Mouse (Mus musculus) spleen, postnatal 36 days (tissue): ENCODE results near the gene Olfr45.
"Not testable (repeated sequence)": the region's sequence is repeated elsewhere in the genome, so short reads cannot be mapped to it uniquely, and the experiment has no call there.

Experiments used
- DNase-seq, 2 experiments: peaks; one replicate each; pipeline ENCODE4 v3.0.0; 2022; ENCODE audit warnings: low spot score in 2 of 2, mixed read lengths in 1 of 2

Gene Olfr45

GRCm38 (mm10) chr7:140681651-140682050, at the start of gene Olfr45:
Gene Olfr45, plus strand, starts transcription at chr7:140681951.
- DNase-seq = no peak

GRCm38 (mm10) chr7:140646152-140646551, 35.6 kb upstream of the Olfr45 start, which contains the start of gene Olfr53:
Gene Olfr53, plus strand, starts transcription at chr7:140646452.
- no peak for DNase-seq

GRCm38 (mm10) chr7:140659630-140660029, 22.1 kb upstream of the Olfr45 start, which contains the start of gene Olfr539:
Gene Olfr539, plus strand, starts transcription at chr7:140659930.
- DNase-seq = no peak

GRCm38 (mm10) chr7:140670693-140671092, 11.1 kb upstream of the Olfr45 start:
- not testable (repeated sequence) for DNase-seq

GRCm38 (mm10) chr7:140675863-140676262, 5.9 kb upstream of the Olfr45 start:
- no peak for DNase-seq

GRCm38 (mm10) chr7:140679591-140679990, 2.2 kb upstream of the Olfr45 start:
- not testable (repeated sequence) for DNase-seq

- DNase-seq = no peak
Measured at GRCm38 (mm10) chr7:140696967-140697366, 15.2 kb downstream of the Olfr45 start, which contains the start of gene Olfr541. Gene Olfr541, plus strand, starts transcription at chr7:140697267.

GRCm38 (mm10) chr7:140706348-140706747, 24.6 kb downstream of the Olfr45 start:
- DNase-seq = no peak

- DNase-seq = no peak
Measured at GRCm38 (mm10) chr7:140707536-140708284, 26.0 kb downstream of the Olfr45 start.

- no peak for DNase-seq
Measured at GRCm38 (mm10) chr7:140717155-140718055, 35.7 kb downstream of the Olfr45 start.

- DNase-seq = no peak
Measured at GRCm38 (mm10) chr7:140721095-140721494, 39.3 kb downstream of the Olfr45 start.

- no peak for DNase-seq
Measured at GRCm38 (mm10) chr7:140725558-140725957, 43.8 kb downstream of the Olfr45 start.

GRCm38 (mm10) chr7:140733162-140733561, 51.4 kb downstream of the Olfr45 start:
- DNase-seq = no peak
